Mouse (Mus musculus) thymus, adult 2 months (tissue): ENCODE measurements around the gene Arhgap17.

Experiments
- CTCF ChIP-seq: fragments of 200-500 bp; IDR thresholded peaks from 2 replicates; pipeline ENCODE4 v1.5.1; 2012; ENCODE audit warnings: mild to moderate bottlenecking, control low read depth, low read length, moderate library complexity, borderline replicate concordance; ENCODE audit not compliant: control insufficient read depth, poor library complexity, insufficient read depth; ENCODE audit errors: extremely low read depth
- POLR2A ChIP-seq: fragments of 200-500 bp; IDR thresholded peaks from 2 replicates; pipeline ENCODE4 v1.6.1; 2012; ENCODE audit warnings: mild to moderate bottlenecking, low read length, control low read depth, moderate library complexity; ENCODE audit not compliant: control insufficient read depth, poor library complexity, insufficient read depth; ENCODE audit errors: extremely low read depth

GRCm38 (mm10) chr7:123251343-123251742 is 118.4 kb downstream of the Arhgap17 start:
- no peak for TF ChIP-seq CTCF
- no peak for TF ChIP-seq POLR2A
